Mouse (Mus musculus): ENCODE measurements around the gene Tmem186. TPM values are rescaled to one million over a fixed set of nuclear protein-coding genes. Genes with fewer than 3 reads are reported as not detected.

Gene Tmem186
- polyA plus RNA-seq, 1 experiment from 2014 or later = 19.9 TPM

GRCm38 (mm10) chr16:8676800-8677199, 39.3 kb upstream of the Tmem186 start:
- Histone ChIP-seq H3K4me2 (ENCODE audit: low read depth, low read length, severe bottlenecking) (no peak overlapping the region), H3K36me3 (ENCODE audit: control insufficient read depth, insufficient read depth, low read length) (no peaks in the 10 kb centered on the region), H3K9ac (ENCODE audit: low read length) (no peak overlapping the region), H3K27me3 (ENCODE audit: control insufficient read depth, insufficient read depth, low read length) (peaks cover 5% of the 10 kb centered on the region; the same call in 1 of the 2 replicates), H3K4me1 (replicated peaks; ENCODE audit: control insufficient read depth, insufficient read depth, low read length) (no peaks in the 10 kb centered on the region), H3K27ac (ENCODE audit: low read depth, low read length) (no peak overlapping the region), H3K9me3 (ENCODE audit: control insufficient read depth, low read length) (no peaks in the 10 kb centered on the region), H3K4me3 (ENCODE audit: low read depth, low read length) (no peak overlapping the region)
- WGBS = 55% methylated on average over 4 of the region's 4 CpGs
- DNase-seq (ENCODE audit: low spot score) (peak; percentile 65), ATAC-seq (replicated peaks; ENCODE audit: low FRiP score) (no peak)

- H3K4me2 ChIP-seq (ENCODE audit: low read depth, low read length, severe bottlenecking) = no peak overlapping the region
- WGBS = 68% methylated on average over 2 of the region's 2 CpGs
- no peaks in the 10 kb centered on the region for H3K9me3 ChIP-seq (ENCODE audit: control insufficient read depth, low read length)
- DNase-seq (ENCODE audit: low spot score) (no peak), ATAC-seq (replicated peaks; ENCODE audit: low FRiP score) (no peak)
- H3K4me1 ChIP-seq (replicated peaks; ENCODE audit: control insufficient read depth, insufficient read depth, low read length) = no peaks in the 10 kb centered on the region
- no peak overlapping the region for H3K9ac ChIP-seq (ENCODE audit: low read length)
- no peak overlapping the region for H3K4me3 ChIP-seq (ENCODE audit: low read depth, low read length)
- H3K36me3 ChIP-seq (ENCODE audit: control insufficient read depth, insufficient read depth, low read length) = no peaks in the 10 kb centered on the region
- peaks cover 5% of the 10 kb centered on the region; the same call in 1 of the 2 replicates for H3K27me3 ChIP-seq (ENCODE audit: control insufficient read depth, insufficient read depth, low read length)
- H3K27ac ChIP-seq (ENCODE audit: low read depth, low read length) = no peak overlapping the region
Measured at GRCm38 (mm10) chr16:8676228-8676627, 38.7 kb upstream of the Tmem186 start.

GRCm38 (mm10) chr16:8675559-8675958, 38.0 kb upstream of the Tmem186 start:
- Histone ChIP-seq H3K4me2 (ENCODE audit: low read depth, low read length, severe bottlenecking) (no peak overlapping the region), H3K27me3 (ENCODE audit: control insufficient read depth, insufficient read depth, low read length) (peaks cover 5% of the 10 kb centered on the region; the same call in 1 of the 2 replicates), H3K9ac (ENCODE audit: low read length) (no peak overlapping the region), H3K4me3 (ENCODE audit: low read depth, low read length) (no peak overlapping the region), H3K9me3 (ENCODE audit: control insufficient read depth, low read length) (no peaks in the 10 kb centered on the region), H3K36me3 (ENCODE audit: control insufficient read depth, insufficient read depth, low read length) (no peaks in the 10 kb centered on the region), H3K27ac (ENCODE audit: low read depth, low read length) (no peak overlapping the region), H3K4me1 (replicated peaks; ENCODE audit: control insufficient read depth, insufficient read depth, low read length) (peaks cover 1% of the 10 kb centered on the region)
- ATAC-seq (replicated peaks; ENCODE audit: low FRiP score) = no peak
- WGBS = 84% methylated on average over 8 of the region's 8 CpGs
- DNase-seq (ENCODE audit: low spot score) = no peak

GRCm38 (mm10) chr16:8674165-8674564, 36.7 kb upstream of the Tmem186 start:
- peak; percentile 79 for DNase-seq (ENCODE audit: low spot score)
- H3K9me3 ChIP-seq (ENCODE audit: control insufficient read depth, low read length) = no peaks in the 10 kb centered on the region
- H3K36me3 ChIP-seq (ENCODE audit: control insufficient read depth, insufficient read depth, low read length) = no peaks in the 10 kb centered on the region
- H3K4me3 ChIP-seq (ENCODE audit: low read depth, low read length) = no peak overlapping the region
- no peak overlapping the region for H3K4me2 ChIP-seq (ENCODE audit: low read depth, low read length, severe bottlenecking)
- peaks cover 11% of the 10 kb centered on the region for H3K4me1 ChIP-seq (replicated peaks; ENCODE audit: control insufficient read depth, insufficient read depth, low read length)
- peaks cover 5% of the 10 kb centered on the region; the same call in 1 of the 2 replicates for H3K27me3 ChIP-seq (ENCODE audit: control insufficient read depth, insufficient read depth, low read length)
- no peak overlapping the region for H3K9ac ChIP-seq (ENCODE audit: low read length)
- no peak overlapping the region for H3K27ac ChIP-seq (ENCODE audit: low read depth, low read length)
- WGBS = 7% methylated on average over 8 of the region's 8 CpGs
- ATAC-seq (replicated peaks; ENCODE audit: low FRiP score) = no peak

- 67% methylated on average over 6 of the region's 6 CpGs for WGBS
- H3K9me3 ChIP-seq (ENCODE audit: control insufficient read depth, low read length) = no peaks in the 10 kb centered on the region
- no peaks in the 10 kb centered on the region for H3K36me3 ChIP-seq (ENCODE audit: control insufficient read depth, insufficient read depth, low read length)
- H3K4me1 ChIP-seq (replicated peaks; ENCODE audit: control insufficient read depth, insufficient read depth, low read length) = peaks cover 11% of the 10 kb centered on the region
- H3K4me3 ChIP-seq (ENCODE audit: low read depth, low read length) = no peak overlapping the region
- no peak overlapping the region for H3K4me2 ChIP-seq (ENCODE audit: low read depth, low read length, severe bottlenecking)
- H3K9ac ChIP-seq (ENCODE audit: low read length) = no peak overlapping the region
- no peak overlapping the region for H3K27ac ChIP-seq (ENCODE audit: low read depth, low read length)
- H3K27me3 ChIP-seq (ENCODE audit: control insufficient read depth, insufficient read depth, low read length) = peaks cover 5% of the 10 kb centered on the region; the same call in 1 of the 2 replicates
- DNase-seq (ENCODE audit: low spot score) (no peak), ATAC-seq (replicated peaks; ENCODE audit: low FRiP score) (no peak)
Measured at GRCm38 (mm10) chr16:8673343-8673742, 35.8 kb upstream of the Tmem186 start.

- DNase-seq (ENCODE audit: low spot score) (no peak), ATAC-seq (replicated peaks; ENCODE audit: low FRiP score) (no peak)
- H3K27ac ChIP-seq (ENCODE audit: low read depth, low read length) = no peak overlapping the region
- no peaks in the 10 kb centered on the region for H3K36me3 ChIP-seq (ENCODE audit: control insufficient read depth, insufficient read depth, low read length)
- no peak overlapping the region for H3K9ac ChIP-seq (ENCODE audit: low read length)
- H3K9me3 ChIP-seq (ENCODE audit: control insufficient read depth, low read length) = no peaks in the 10 kb centered on the region
- H3K4me2 ChIP-seq (ENCODE audit: low read depth, low read length, severe bottlenecking) = no peak overlapping the region
- H3K27me3 ChIP-seq (ENCODE audit: control insufficient read depth, insufficient read depth, low read length) = peaks cover 5% of the 10 kb centered on the region; the same call in 1 of the 2 replicates
- no peak overlapping the region for H3K4me3 ChIP-seq (ENCODE audit: low read depth, low read length)
- peaks cover 11% of the 10 kb centered on the region for H3K4me1 ChIP-seq (replicated peaks; ENCODE audit: control insufficient read depth, insufficient read depth, low read length)
Measured at GRCm38 (mm10) chr16:8672811-8673210, 35.3 kb upstream of the Tmem186 start.

- no peak for ATAC-seq (replicated peaks; ENCODE audit: low FRiP score)
- WGBS = 4% methylated on average over 18 of the region's 18 CpGs
- no peak for DNase-seq (ENCODE audit: low spot score)
- Histone ChIP-seq H3K4me1 (replicated peaks; ENCODE audit: control insufficient read depth, insufficient read depth, low read length) (peaks cover 11% of the 10 kb centered on the region), H3K36me3 (ENCODE audit: control insufficient read depth, insufficient read depth, low read length) (no peaks in the 10 kb centered on the region), H3K9me3 (ENCODE audit: control insufficient read depth, low read length) (no peaks in the 10 kb centered on the region), H3K4me3 (ENCODE audit: low read depth, low read length) (peak overlapping the region; percentile 65), H3K4me2 (ENCODE audit: low read depth, low read length, severe bottlenecking) (peak overlapping the region; percentile 65), H3K9ac (ENCODE audit: low read length) (peak overlapping the region; percentile 66), H3K27ac (ENCODE audit: low read depth, low read length) (no peak overlapping the region), H3K27me3 (ENCODE audit: control insufficient read depth, insufficient read depth, low read length) (peaks cover 5% of the 10 kb centered on the region; the same call in 1 of the 2 replicates)
Measured at GRCm38 (mm10) chr16:8672350-8672687, 34.8 kb upstream of the Tmem186 start.

- WGBS = under 1% methylated on average over 67 of the region's 67 CpGs
- Histone ChIP-seq H3K9me3 (ENCODE audit: control insufficient read depth, low read length) (no peaks in the 10 kb centered on the region), H3K27ac (ENCODE audit: low read depth, low read length) (peak within 1 kb of the TSS; percentile 19), H3K9ac (ENCODE audit: low read length) (peak within 1 kb of the TSS; percentile 76), H3K4me3 (ENCODE audit: low read depth, low read length) (peak within 1 kb of the TSS; percentile 65), H3K4me1 (replicated peaks; ENCODE audit: control insufficient read depth, insufficient read depth, low read length) (peaks cover 11% of the 10 kb centered on the region), H3K36me3 (ENCODE audit: control insufficient read depth, insufficient read depth, low read length) (no peaks in the 10 kb centered on the region), H3K27me3 (ENCODE audit: control insufficient read depth, insufficient read depth, low read length) (peaks cover 5% of the 10 kb centered on the region; the same call in 1 of the 2 replicates), H3K4me2 (ENCODE audit: low read depth, low read length, severe bottlenecking) (peak within 1 kb of the TSS; percentile 65)
- ATAC-seq (replicated peaks; ENCODE audit: low FRiP score) (peak; percentile 94), DNase-seq (ENCODE audit: low spot score) (peak; percentile 98)
Measured at GRCm38 (mm10) chr16:8671551-8672349, 34.2 kb upstream of the Tmem186 start, which contains the start of gene Carhsp1. Carhsp1 (minus strand) TSS chr16:8672155.
